Mouse (Mus musculus): ENCODE measurements at regions not wholly inside any gene's neighbourhood (a gene's known extent, or its start where the extent isn't known, plus 50 kb on each side); places are given as distances from the start of the nearest gene placed in this dataset.

DNA sequence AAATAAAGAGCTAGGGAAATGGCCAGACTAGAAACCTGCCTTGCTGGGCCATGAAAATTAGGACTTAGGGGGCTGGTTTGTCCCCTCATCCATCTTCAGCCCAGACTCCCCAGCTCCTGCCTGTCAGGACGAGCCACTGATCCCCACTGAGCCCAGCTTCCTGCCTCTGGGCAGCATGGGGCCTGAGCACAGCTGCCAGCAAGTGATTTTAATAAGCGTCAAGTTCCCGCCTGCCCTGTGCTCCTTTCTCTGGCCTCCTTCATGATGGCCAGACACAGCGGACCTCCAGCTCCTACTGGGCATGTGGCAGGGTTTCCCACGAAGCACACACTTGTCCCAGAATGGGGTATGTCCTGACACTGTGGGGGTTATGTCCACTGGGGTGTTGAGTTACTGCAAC is 139.1 kb upstream of the Irx3 start:
- Histone ChIP-seq H3K9ac (no peak overlapping the region), H3K4me1 (replicated peaks) (no peaks in the 10 kb centered on the region), H3K9me3 (no peaks in the 10 kb centered on the region), H3K4me2 (replicated peaks) (no peak overlapping the region), H3K4me3 (replicated peaks) (no peak overlapping the region), H3K27ac (no peak overlapping the region), H3K36me3 (no peaks in the 10 kb centered on the region), H3K27me3 (replicated peaks) (peaks cover 3% of the 10 kb centered on the region; the same call in 1 of the 2 replicates)
- no peak for ATAC-seq
- 38% methylated on average over 5 of the region's 5 CpGs for WGBS

DNA sequence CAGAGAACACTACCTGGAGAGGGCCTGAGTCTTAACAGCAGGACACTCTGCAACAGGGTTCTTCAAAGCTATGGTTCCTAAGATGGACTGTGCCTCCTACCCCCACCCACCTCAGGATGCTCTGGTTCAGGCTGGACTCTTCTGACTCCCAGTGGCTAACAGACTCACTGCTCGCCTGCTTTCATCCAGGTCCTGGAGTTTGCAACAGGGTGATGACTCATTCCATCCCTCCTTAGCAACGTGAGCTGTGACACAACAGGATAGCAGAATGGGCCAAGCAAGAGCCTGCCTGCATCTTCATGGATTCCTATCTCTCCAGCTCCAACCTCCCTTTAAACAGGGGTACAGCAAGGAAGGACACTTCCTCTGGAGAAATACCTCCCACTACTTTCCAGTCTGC is 135.4 kb upstream of the Irx3 start:
- Histone ChIP-seq H3K27me3 (replicated peaks) (peaks cover 3% of the 10 kb centered on the region; the same call in 1 of the 2 replicates), H3K4me2 (replicated peaks) (no peak overlapping the region), H3K4me1 (replicated peaks) (no peaks in the 10 kb centered on the region), H3K36me3 (no peaks in the 10 kb centered on the region), H3K9ac (no peak overlapping the region), H3K9me3 (no peaks in the 10 kb centered on the region), H3K27ac (no peak overlapping the region), H3K4me3 (replicated peaks) (no peak overlapping the region)
- WGBS, result 35% methylated on average over 2 of the region's 2 CpGs
- no peak for ATAC-seq

GRCm38 (mm10) chr8:91930520-91930919 is 128.7 kb upstream of the Irx3 start:
- no peak for ATAC-seq
- H3K27ac ChIP-seq, result no peak overlapping the region
- no peaks in the 10 kb centered on the region for H3K4me1 ChIP-seq (replicated peaks)
- WGBS, result 81% methylated on average over 4 of the region's 4 CpGs
- H3K4me2 ChIP-seq (replicated peaks), result no peak overlapping the region
- H3K4me3 ChIP-seq (replicated peaks), result no peak overlapping the region
- H3K9ac ChIP-seq, result no peak overlapping the region
- no peaks in the 10 kb centered on the region for H3K9me3 ChIP-seq
- H3K36me3 ChIP-seq, result no peaks in the 10 kb centered on the region
- H3K27me3 ChIP-seq (replicated peaks), result no peaks in the 10 kb centered on the region; the same call in 1 of the 2 replicates

DNA sequence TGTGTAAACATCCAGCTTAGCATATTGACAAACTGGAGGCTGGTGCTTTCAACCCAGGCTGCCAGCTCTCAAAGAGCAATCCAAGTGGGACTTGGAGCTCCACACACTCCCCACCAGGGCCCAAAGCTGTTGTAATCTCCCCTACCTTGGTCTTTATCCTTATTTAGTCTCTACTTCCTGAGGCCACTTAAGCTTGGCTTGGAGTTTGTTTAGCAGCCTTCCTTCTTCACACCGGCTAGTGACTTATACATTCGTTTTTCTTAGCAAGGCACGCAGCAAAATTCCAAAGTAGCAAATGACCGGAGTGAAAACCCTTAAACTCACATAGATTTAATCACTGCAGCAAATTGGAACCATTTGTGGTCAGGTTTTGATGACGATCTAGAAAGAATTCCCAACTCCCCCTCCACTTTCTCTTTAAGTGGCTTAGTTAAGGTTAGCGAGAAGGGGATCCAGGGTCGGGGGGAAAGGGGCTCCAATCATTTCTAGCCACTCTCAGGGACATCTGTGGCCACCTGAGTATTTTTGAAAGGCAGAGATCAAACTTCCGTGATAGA is 124.2 kb upstream of the Irx3 start:
- Histone ChIP-seq H3K9me3 (no peaks in the 10 kb centered on the region), H3K4me1 (replicated peaks) (no peaks in the 10 kb centered on the region), H3K4me2 (replicated peaks) (no peak overlapping the region), H3K9ac (no peak overlapping the region), H3K27ac (no peak overlapping the region), H3K27me3 (replicated peaks) (no peaks in the 10 kb centered on the region), H3K4me3 (replicated peaks) (no peak overlapping the region), H3K36me3 (no peaks in the 10 kb centered on the region)
- ATAC-seq, result no peak
- WGBS, result 77% methylated on average over 8 of the region's 8 CpGs

GRCm38 (mm10) chr8:91924152-91924551 is 122.3 kb upstream of the Irx3 start:
- Histone ChIP-seq H3K9me3 (no peaks in the 10 kb centered on the region), H3K4me3 (replicated peaks) (no peak overlapping the region), H3K27ac (no peak overlapping the region), H3K4me2 (replicated peaks) (no peak overlapping the region), H3K9ac (no peak overlapping the region), H3K36me3 (no peaks in the 10 kb centered on the region), H3K27me3 (replicated peaks) (no peaks in the 10 kb centered on the region), H3K4me1 (replicated peaks) (no peaks in the 10 kb centered on the region)
- 83% methylated on average over 4 of the region's 4 CpGs for WGBS
- ATAC-seq, result no peak

- 82% methylated on average over 3 of the region's 3 CpGs for WGBS
- Histone ChIP-seq H3K4me3 (replicated peaks) (no peak overlapping the region), H3K4me2 (replicated peaks) (no peak overlapping the region), H3K9ac (no peak overlapping the region), H3K36me3 (no peaks in the 10 kb centered on the region), H3K9me3 (no peaks in the 10 kb centered on the region), H3K27ac (no peak overlapping the region), H3K27me3 (replicated peaks) (no peaks in the 10 kb centered on the region), H3K4me1 (replicated peaks) (no peaks in the 10 kb centered on the region)
- ATAC-seq, result no peak
Observed at GRCm38 (mm10) chr8:91922211-91922874, 120.5 kb upstream of the Irx3 start.

- H3K4me1 ChIP-seq (replicated peaks), result no peaks in the 10 kb centered on the region
- no peak for ATAC-seq
- WGBS, result 88% methylated on average over 5 of the region's 5 CpGs
- H3K27me3 ChIP-seq (replicated peaks), result no peaks in the 10 kb centered on the region
- no peak overlapping the region for H3K9ac ChIP-seq
- no peak overlapping the region for H3K27ac ChIP-seq
- H3K9me3 ChIP-seq, result no peaks in the 10 kb centered on the region
- H3K4me2 ChIP-seq (replicated peaks), result no peak overlapping the region
- H3K4me3 ChIP-seq (replicated peaks), result no peak overlapping the region
- no peaks in the 10 kb centered on the region for H3K36me3 ChIP-seq
Observed at GRCm38 (mm10) chr8:91917834-91918233, 116.0 kb upstream of the Irx3 start.

DNA sequence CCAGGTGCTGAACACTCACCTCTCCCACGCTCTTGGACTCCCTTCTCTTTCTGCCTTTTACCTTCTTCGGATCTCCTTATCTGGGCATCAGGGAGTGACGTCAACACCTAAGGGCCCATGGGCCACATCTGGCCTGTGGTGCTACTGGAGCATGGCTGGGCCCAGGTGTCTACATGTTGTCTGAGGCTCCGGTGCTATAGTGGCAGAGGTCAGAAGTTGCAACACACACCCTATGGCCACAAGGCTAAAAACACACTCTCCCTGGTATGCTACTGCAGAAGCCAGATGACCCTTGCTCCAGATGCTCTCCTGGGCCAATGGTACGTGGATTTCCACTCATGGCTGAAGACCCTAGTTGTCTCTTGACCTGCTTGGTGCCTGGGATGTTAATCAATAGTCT is 112.1 kb upstream of the Irx3 start:
- Histone ChIP-seq H3K27ac (no peak overlapping the region), H3K4me3 (replicated peaks) (no peak overlapping the region), H3K27me3 (replicated peaks) (no peaks in the 10 kb centered on the region), H3K9ac (no peak overlapping the region), H3K4me1 (replicated peaks) (peaks cover 5% of the 10 kb centered on the region; the same call in 1 of the 2 replicates), H3K9me3 (no peaks in the 10 kb centered on the region), H3K4me2 (replicated peaks) (no peak overlapping the region), H3K36me3 (no peaks in the 10 kb centered on the region)
- ATAC-seq, result no peak
- WGBS, result 82% methylated on average over 5 of the region's 5 CpGs

DNA sequence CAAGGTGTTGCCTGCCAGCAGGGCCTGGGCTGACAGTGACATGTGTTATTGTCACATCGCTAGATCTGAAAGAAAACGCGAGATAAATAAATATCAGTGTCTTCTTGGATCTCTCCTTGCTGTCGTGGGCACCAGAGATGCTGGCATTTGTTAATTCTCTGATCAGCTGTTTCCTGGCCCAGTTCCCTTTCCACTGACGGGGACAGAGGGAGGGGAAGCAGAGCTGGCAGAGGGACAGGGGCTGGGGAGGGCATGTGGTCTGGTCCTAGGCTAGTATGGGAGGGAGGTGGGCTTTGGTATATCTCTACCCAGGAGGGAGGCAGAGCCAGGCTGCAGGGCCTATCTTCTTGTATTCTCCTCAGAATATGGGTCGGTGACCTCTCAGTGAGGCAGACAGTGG is 111.3 kb upstream of the Irx3 start:
- H3K9ac ChIP-seq, result no peak overlapping the region
- H3K4me1 ChIP-seq (replicated peaks), result peaks cover 5% of the 10 kb centered on the region; the same call in 1 of the 2 replicates
- WGBS, result 69% methylated on average over 6 of the region's 6 CpGs
- no peak overlapping the region for H3K4me3 ChIP-seq (replicated peaks)
- no peak for ATAC-seq
- H3K27ac ChIP-seq, result no peak overlapping the region
- no peaks in the 10 kb centered on the region for H3K27me3 ChIP-seq (replicated peaks)
- no peaks in the 10 kb centered on the region for H3K36me3 ChIP-seq
- no peak overlapping the region for H3K4me2 ChIP-seq (replicated peaks)
- no peaks in the 10 kb centered on the region for H3K9me3 ChIP-seq

GRCm38 (mm10) chr8:91909637-91910383 is 107.9 kb upstream of the Irx3 start:
- no peak overlapping the region for H3K9ac ChIP-seq
- H3K9me3 ChIP-seq, result no peaks in the 10 kb centered on the region
- ATAC-seq, result no peak
- no peaks in the 10 kb centered on the region for H3K27me3 ChIP-seq (replicated peaks)
- peaks cover 5% of the 10 kb centered on the region; the same call in 1 of the 2 replicates for H3K4me1 ChIP-seq (replicated peaks)
- WGBS, result 36% methylated on average over 14 of the region's 14 CpGs
- no peaks in the 10 kb centered on the region for H3K36me3 ChIP-seq
- no peak overlapping the region for H3K4me3 ChIP-seq (replicated peaks)
- H3K4me2 ChIP-seq (replicated peaks), result no peak overlapping the region
- no peak overlapping the region for H3K27ac ChIP-seq

DNA sequence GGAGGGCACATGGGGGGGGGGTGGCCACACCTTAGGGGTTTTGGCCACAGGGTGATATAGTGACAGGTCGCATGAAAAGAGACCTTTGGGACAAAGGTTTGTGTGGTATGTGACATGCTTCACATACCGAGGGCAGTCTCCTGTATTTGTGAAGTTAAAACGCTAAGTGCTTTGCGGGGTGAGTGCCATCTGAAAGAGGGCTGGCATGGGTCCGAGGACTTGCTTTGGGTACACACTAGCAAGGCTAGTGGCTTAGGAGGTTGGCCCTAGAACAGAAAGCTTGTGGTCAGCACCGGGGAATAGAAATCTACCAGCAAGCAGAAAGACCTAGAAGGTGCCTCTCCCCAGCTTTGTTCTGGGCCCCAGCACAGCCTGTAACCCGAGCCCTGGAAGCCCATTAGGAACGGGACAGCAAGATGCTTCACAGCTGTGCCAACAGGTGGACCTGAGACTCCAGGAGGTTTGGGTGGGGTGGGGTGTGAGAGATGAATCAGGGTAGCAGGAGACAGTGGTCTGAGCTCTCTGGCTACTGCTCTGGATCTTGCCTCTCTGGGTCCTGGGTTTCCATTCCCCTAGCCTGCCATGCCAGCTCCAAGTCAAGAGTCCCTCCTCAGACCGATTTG is 107.0 kb upstream of the Irx3 start:
- no peaks in the 10 kb centered on the region for H3K36me3 ChIP-seq
- H3K4me2 ChIP-seq (replicated peaks), result no peak overlapping the region
- H3K27ac ChIP-seq, result no peak overlapping the region
- WGBS, result 67% methylated on average over 9 of the region's 9 CpGs
- H3K4me3 ChIP-seq (replicated peaks), result no peak overlapping the region
- no peak for ATAC-seq
- no peak overlapping the region for H3K9ac ChIP-seq
- no peaks in the 10 kb centered on the region for H3K27me3 ChIP-seq (replicated peaks)
- H3K4me1 ChIP-seq (replicated peaks), result peaks cover 5% of the 10 kb centered on the region; the same call in 1 of the 2 replicates
- H3K9me3 ChIP-seq, result no peaks in the 10 kb centered on the region

GRCm38 (mm10) chr8:91907178-91907577 is 105.3 kb upstream of the Irx3 start:
- H3K4me3 ChIP-seq (replicated peaks), result no peak overlapping the region
- ATAC-seq, result no peak
- H3K27ac ChIP-seq, result no peak overlapping the region
- no peaks in the 10 kb centered on the region for H3K36me3 ChIP-seq
- H3K4me1 ChIP-seq (replicated peaks), result peaks cover 5% of the 10 kb centered on the region; the same call in 1 of the 2 replicates
- 80% methylated on average over 8 of the region's 8 CpGs for WGBS
- H3K9ac ChIP-seq, result no peak overlapping the region
- H3K27me3 ChIP-seq (replicated peaks), result no peaks in the 10 kb centered on the region
- H3K4me2 ChIP-seq (replicated peaks), result no peak overlapping the region
- no peaks in the 10 kb centered on the region for H3K9me3 ChIP-seq
